Mouse (Mus musculus): ENCODE data around the gene Tmem163.

Tmem163 gene

DNA sequence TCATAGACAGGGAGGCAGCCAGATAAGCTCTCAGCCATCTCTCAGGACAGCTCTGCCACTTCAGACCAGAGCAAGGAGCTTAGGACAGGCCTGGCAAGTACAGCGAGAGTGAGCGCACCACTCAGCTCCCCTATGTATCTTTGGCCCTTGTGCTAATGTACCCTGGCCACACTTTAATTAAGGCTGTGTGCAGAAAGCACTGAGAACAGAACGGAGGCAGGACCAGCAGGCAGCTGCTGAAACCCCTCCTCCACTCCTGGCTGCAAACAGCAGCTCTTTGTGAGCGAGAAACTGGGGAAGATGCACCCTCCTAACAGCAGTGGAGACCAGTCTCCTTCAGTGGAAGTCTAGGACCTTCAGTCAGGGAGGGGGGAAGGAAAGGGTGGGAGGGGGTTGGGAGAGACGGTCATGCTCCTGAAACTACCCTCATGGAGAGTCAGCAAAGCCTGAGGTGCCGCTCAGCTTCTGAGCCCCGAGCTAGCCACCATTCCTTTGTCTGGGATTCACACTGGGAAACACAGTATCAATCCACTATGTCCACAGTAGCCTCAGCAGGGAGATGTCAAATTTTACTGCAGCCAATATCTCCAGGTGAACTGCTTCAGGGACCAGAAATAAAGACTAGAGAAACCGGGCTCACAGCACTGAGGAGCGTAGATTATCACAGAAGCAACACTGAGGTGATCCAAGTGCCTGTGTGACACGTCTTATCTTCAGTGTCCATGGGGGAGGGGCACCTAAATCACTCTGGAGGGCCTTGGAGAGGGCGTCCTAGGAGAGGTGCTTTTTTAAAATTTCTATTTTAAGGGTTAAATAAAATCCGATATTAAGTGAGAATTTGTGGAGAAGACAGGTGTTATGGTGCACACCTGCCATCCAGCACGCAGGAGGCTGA, 18.0 kb downstream of the Tmem163 start:
- in situ Hi-C loops (cut with MboI, MseI), result no loop called here

DNA sequence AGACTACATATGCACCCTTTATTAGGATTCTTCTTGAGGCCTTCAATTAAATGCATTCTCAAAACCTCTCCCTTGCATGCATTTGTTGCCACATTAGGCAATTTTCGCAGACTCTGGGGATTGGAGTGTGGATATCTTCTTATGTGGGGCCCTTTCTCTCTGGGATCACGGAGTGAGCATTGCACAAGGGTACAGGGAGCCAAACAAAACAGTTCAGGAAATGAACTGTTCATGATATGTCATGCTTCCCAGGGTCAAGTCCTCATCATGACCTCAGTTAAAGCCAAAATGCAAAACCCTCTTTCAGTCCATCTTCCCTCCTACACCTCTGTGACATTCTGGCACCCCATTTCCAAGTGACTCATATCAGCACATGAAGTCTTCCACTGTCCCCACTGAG, 27.8 kb downstream of the Tmem163 start:
- in situ Hi-C loops (cut with MboI, MseI), result no loop called here

DNA sequence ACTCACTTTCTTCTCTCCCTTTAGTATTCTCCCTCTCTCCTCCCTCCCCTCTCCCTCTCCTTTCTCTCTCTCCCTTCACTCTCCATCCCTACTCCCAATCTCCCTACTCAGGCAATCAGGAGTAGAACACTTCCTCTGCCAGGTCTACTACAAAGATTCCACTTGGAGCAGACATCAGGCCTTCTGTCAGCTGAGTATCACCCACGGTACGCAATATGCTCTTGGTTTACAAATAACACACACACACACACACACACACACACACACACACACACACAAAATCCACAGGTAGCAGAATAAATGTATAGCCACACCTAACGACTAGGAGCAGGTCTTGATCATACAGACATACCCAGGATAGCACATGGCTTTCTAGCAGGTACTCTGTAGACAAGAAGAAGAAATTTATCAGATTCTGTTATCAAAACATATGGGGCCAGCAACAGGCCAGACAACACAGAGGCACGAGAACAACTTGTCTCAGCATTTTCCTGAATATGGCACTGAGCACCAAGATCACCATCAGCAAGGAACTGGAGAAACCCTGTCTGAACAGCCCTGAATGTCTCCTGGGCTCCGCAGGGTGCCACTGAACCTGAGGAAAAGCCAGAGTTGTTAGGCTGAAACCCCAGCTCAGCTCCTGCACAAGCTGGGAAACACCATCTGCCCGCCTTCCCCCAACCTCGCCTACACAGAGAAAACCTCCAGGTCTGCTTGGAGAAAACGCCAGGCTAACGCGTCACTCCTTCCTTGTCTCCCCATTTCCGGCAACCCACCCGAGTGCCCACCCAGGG, 36.2 kb downstream of the Tmem163 start:
- in situ Hi-C loops (cut with MboI, MseI), result loop anchor here in 1 of 2 experiments (25.0 kb wide), 1 partner anchor 969 kb away; no protein-coding TSS in a partner anchor

DNA sequence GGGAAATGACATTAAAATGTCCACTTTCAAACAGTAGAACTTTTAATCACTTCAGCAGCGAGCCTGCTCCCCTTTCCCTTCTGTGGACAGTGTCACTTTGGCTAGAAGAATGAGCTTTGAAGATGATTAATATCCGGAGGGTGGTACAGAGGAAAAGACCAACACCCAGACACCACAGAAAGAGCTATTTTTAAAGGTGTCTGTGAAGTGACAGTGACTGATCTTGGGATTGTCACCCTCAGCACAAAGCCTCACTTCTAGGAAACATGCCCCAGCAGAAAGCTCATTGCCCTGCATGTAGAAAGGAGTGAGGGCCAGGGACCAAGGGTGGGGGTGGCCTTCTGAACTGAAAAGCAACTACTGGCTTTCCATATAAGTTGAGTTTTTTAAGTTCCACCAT, 41.4 kb downstream of the Tmem163 start:
- in situ Hi-C loops (cut with MboI, MseI), result loop anchor here in 1 of 2 experiments (25.0 kb wide), 1 partner anchor 974 kb away; no protein-coding TSS in a partner anchor

DNA sequence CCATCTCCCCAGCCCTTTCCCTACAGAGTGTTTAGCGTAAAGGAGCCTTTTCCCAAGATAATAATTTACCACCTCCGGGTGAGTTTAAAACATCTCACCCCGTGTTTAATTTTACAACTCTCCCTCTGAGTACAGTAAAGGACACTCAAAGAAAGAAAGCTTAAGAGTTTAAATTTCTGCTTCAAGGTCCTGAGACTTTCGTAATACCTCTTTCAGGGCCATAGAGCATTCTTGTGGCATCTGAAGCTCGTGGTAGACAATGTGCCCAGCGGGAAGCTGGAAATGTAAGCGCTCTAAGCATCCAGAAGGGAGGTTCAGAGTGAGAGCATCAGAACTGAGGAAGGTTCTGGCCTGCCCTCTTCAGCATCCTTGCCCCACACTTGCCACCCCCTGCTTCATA, 52.2 kb downstream of the Tmem163 start:
- in situ Hi-C loops (cut with MboI, MseI), result loop anchor here in 1 of 2 experiments (25.0 kb wide), 1 partner anchor 985 kb away; no protein-coding TSS in a partner anchor

DNA sequence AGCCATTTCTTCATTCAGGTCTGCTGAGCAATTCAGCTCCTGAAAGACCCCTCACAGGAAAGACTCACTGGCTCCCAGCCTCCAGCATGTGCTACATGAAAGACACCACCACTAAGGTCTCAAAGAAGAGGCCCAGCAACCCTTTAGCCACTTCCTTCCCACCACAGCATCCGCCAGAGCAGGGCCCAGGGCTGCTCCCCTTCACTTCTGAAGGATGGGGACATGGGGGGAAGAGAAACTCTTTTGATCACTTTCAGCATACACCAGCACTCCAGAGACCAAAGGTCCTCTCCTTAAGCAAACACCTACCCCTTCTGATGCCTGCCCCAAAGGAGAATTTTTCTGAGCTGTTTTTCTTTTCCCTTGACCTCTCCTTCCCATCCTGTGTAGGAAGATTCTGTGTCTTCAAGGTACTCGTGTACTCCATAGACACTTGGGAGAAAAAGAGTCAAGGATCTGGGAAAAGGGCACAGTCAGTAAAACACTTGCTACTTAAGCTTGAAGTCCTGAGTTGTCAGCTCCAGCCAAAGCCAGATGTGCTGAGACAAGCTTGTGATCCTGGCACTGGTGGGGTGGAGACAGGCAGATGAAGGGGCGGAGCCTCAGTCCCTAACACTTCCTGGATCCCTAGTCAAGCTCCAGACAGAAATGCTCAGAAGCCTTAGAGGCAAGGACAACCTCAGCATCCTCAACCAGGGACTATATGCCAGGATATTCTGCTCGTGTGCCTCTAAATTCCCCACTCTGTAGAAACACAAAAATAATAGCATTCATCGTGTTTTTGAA, 53.6 kb downstream of the Tmem163 start:
- in situ Hi-C loops (cut with MboI, MseI), result loop anchor here in 1 of 2 experiments (25.0 kb wide), 1 partner anchor 987 kb away; no protein-coding TSS in a partner anchor

DNA sequence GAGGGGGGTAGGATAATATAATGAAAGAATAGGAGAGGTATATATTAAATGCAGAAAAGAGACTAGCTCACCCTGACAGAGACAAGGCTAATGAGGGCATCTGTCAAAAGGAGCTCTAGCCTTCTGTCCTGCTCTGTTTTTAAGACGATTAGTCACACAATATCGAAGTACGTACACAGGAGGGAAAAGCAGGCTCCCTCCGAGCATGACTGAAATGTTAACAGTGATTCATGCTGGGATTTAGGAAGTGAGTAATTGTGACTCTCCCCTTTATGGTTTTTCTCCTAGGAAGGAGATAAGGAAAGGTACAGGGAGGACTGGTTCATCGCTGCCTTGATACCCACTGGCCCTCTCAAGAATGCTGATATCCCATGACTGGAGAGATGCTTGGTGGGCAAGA, 57.0 kb downstream of the Tmem163 start:
- in situ Hi-C loops (cut with MboI, MseI), result no loop called here

DNA sequence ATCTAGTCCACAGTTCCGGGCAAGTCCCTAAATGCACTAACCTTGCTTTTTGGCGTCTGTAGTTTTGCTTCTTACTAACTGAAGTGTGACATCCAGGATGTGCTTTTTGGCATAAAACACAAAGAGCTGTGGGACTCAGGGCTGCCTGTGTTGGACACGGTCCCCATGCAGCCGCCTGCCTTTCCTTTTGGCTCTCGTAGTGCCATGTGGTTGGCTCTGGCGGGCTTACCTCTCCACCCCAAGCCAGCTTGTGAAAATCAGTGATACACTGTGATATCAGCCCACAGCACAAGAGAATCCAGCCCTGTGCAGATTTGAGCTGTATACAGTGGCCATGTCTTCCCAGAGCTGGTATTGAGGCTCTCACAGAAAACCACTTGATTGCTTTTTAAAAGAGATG, 60.3 kb downstream of the Tmem163 start:
- in situ Hi-C loops (cut with MboI, MseI), result no loop called here

DNA sequence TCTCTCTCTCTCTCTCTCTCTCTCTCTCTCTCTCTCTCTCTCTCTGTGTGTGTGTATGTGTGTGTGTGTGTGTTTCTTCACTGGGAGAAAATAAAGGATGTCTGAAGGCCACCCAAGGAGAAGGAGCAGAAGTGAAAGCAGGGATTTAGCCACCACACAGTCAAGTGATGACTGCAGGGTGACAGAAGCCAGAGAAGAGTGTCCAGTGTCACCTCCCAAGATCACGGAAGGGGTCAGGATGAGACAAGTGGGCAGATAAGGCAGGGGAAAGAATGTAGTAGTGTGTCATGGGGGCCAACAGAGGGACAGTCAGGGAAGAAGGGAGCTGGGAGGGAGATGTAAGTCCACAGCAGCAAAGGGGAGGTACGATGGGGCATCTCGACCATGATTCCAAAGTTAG, 69.0 kb downstream of the Tmem163 start:
- in situ Hi-C loops (cut with MboI, MseI), result no loop called here

DNA sequence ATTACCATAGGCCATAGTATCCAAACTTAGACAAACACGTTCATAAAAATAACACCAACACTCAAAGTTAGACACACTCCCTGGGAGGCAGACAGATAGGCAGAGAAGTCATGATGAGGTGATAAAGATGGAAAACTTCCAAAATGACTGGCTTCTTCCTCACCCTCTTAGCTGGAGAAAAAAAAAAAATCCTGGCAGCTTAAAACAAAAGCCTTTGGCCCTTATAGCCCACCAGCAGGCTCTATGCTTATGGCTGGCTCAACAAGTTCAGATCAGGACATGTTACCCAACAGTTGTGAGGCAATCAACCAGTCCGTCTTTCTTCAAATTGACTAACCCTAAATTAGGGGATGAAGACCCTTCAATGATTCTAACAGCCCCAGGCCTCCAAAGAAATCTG, 69.5 kb downstream of the Tmem163 start:
- in situ Hi-C loops (cut with MboI, MseI), result no loop called here

DNA sequence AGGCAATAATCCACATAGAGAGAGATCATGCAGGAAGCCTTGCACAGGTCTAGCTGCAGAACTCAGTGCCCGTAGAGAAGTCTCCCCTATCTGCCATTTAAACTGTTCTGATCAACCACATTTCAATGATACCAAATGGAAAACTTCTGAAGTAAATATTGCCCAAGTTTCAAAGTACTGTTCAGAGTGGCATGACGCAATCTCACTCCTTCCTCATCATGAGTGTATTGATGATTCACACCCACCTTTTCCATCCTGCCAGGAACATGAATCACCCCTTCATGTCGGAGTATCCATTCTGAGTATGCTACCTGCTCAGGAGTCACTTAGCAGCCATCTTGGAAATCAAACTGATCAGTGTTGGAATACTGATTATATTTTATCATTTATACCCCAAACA, 71.0 kb downstream of the Tmem163 start:
- in situ Hi-C loops (cut with MboI, MseI), result no loop called here

DNA sequence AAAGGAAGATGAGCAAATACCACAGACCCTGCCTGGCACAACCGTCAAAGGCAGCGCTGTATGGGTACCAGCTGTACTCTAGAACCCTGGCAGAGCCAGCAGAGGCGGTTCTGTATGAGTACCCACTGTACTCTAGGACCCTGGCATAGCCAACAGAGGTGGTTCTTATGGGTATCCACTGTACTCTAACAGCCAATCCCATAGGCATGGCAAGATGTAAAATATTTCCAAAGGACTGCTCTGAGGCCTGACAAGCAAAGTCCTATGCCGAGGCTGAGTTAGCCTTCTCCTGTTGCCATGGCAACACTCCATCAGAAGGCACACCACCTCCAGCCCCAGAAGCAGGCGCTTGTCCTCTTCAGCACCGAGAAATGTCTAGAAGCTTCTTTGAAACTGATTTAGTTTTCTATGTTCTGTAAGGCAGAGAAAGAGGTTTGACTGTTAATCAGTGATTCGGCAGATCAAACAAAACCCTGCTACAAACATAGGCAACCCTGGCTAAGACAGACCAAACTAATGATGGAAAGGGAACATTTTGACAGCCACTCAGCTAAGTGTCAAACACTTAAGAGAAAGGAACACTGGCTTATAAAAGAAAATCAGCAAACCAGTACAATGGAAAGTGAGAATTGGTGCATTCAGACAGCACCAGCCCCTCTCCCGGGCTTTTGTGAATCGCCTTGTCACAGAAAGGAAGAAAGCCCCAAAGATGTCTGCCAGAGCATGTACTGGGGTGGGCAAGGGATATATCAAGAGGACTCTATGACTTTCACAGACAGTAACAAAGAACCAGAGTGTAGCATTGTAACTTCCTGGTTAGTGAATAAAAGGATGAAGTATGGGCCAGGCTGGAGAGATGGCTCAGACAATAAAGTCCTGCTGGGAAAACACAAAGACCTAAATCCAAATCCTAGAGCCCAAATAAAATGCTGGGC, 75.4 kb downstream of the Tmem163 start:
- in situ Hi-C loops (cut with MboI, MseI), result no loop called here

DNA sequence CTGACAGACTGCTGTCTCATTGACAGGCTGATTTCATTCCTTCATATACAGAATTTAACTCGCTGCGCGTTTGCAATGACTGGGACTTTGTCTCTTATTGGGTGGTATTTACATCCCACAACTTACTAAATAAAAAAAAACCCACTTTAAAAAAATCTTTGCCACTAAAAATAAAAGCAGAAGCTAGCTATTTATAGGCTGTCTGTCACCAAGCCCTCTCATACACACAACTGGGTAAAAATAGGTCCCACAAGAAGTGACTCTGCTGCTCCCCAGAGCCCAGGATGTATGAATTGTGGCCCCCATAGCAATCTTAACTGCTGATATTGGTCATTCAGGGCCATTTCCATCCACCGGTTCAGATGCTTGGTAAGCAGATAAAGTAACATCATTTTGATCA, 83.2 kb downstream of the Tmem163 start:
- in situ Hi-C loops (cut with MboI, MseI), result no loop called here

DNA sequence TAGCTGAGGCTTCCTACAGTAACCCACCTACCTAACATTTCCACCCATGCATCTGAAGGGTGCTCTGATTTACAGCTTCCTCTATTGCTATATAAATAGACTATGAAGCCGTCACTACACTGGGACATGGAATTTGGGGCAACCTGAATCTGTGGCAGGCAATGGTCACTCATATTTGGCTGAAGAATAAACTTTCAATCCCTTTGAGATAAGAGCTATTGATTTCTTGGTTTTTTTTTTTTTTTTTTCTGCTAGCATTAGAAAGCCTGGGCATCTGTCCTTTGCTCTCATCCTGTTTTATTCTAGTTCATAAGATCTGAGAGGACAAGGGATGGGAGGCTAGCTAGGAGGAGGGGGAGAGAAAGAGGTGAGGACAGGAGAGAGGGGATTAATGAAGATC, 83.6 kb downstream of the Tmem163 start:
- in situ Hi-C loops (cut with MboI, MseI), result no loop called here

DNA sequence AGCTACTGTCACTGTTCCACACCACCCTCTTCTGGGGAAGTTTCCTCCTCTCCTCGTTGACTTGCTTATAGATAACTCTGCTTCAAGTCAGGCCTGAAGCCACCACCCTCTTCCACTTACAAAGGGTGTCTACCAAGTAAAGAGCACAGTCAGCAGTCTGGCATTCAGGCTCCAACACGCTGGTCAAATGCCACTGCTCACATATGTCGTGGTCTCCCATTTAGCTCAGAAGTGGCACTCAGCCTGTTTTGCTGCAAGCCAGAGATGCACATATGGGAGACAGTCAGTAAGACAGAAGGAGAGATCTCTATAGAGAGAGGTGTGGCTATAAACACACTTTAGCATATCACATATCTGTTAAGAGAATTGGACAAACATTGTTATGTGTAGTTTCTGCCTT, 89.8 kb downstream of the Tmem163 start:
- in situ Hi-C loops (cut with MboI, MseI), result no loop called here

DNA sequence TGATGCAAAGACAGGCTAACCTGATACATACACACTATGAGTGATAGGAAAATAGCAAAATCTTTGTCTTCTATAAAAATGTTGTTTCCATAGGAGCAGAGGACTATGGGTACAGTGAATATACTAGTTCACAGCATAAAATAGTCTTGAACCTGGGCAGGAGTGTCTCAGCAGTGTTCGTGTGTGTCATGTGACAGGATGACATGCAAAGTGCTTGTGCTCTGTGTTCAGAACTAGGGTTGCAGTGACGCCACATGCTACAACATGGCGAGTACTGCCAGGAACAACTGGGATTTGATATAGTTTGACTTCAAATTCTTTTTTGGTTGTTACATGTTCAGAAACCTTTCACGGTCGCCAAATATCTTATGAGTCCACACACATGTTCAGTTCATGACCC, 92.3 kb downstream of the Tmem163 start:
- in situ Hi-C loops (cut with MboI, MseI), result no loop called here

DNA sequence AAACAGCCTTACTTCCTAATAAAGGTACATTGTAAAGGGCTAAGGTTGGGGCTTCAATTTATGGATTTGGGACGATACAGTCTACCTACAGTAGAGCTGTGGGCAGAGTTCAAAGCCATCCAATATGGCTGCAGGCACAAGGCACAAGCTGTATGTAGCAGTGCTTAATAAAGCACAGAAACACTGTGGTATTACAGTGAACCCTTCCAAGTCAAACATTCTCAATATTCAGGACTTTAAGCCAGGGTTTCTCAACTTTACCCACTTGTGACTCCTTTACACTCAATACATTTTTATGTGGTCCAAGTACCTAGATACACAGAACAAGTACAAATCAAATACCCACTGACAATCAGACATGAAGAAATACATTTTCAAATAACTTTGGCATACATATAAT, 93.2 kb downstream of the Tmem163 start:
- in situ Hi-C loops (cut with MboI, MseI), result no loop called here

DNA sequence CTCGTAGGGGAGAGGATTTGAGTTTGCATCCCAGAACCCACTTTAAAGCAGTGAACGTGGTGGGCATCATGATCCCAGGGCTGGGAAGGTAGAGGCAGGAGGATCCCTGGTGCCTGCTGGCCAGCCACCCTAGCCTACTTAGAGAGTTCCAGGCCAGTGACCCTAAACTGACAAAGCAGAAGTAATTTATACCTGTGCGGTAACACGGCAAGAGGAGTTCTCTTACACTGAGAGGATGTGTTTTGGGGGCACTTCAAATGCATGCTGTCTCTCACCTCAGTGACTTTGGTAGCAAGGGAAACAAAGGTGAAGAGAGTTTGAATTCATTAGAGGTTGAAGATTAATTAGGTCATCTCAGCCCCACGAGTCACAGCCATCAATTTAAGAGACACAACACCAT, 101.4 kb downstream of the Tmem163 start:
- in situ Hi-C loops (cut with MboI, MseI), result no loop called here

DNA sequence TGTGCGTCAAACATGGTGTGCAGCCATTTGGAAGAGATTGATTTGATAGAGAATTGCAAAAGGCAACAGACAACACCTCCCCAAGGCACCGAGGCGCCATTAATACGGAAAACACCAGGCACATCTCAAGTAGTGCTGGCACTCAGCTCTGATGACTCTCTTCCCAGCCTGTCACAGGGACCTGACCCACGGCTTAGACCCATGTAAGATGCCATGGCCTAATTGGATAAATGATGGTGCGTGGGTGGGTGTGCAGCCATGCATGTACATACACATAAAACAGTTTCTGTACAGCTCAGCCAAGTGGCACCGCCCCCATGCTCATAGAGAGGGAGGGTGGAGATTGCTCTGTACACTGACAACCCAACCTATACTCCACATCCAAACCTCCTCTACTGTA, 102.3 kb downstream of the Tmem163 start:
- in situ Hi-C loops (cut with MboI, MseI), result no loop called here

DNA sequence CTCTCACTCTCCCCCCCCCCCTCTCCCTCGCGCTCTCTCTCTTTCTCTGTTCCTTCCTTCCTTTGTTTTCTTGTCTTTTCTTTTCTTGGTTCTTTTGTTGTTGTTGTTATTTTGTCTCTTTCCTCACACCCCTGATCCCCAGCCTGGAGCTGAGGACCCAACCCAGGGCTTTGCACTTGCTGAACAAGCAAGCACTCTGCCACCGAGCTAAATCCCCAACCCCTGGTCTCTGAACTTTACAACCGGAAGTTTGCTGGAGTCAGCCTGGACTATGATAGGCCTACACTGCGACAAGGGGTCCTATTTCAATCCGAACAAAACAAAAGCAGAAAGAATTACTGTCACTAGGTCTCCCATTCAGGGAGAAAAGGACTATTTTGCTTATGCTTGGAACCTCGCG, 102.8 kb downstream of the Tmem163 start:
- in situ Hi-C loops (cut with MboI, MseI), result no loop called here

DNA sequence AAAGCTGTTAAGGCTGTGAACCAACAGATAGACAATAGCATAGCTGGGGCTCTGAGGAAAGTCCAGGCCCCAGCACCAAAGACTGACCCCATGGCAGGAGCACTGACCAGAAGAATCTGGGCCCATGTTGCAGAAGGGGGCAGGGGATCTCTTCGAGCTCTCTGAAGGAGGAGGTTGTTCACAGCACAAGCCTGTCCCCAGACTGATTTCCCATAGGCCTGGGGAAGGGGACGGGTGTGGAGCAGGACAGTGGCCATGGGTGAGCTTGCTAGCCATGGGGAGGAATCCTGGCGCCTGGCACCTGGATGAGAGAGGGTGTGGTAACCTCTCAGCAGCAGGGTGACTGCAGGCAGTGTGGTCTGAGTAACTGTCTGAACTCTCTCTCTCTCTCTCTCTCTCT, 103.2 kb downstream of the Tmem163 start:
- in situ Hi-C loops (cut with MboI, MseI), result no loop called here
